Mouse (Mus musculus) bone marrow macrophage, adult 2 months (primary cell): ENCODE data around the gene Etnk2.

Source experiments
- CTCF ChIP-seq: IDR thresholded peaks from 2 replicates; pipeline ENCODE4 v1.5.1; 2012; ENCODE audit warnings: low read depth, mild to moderate bottlenecking, low read length, moderate library complexity
- POLR2A ChIP-seq: IDR thresholded peaks from 2 replicates; pipeline ENCODE4 v1.6.1; 2012; ENCODE audit warnings: mild to moderate bottlenecking, low read depth, low read length, borderline replicate concordance

GRCm38 (mm10) chr1:133368644-133369043 is 5.3 kb downstream of the Etnk2 start:
- TF ChIP-seq CTCF: no peak
- no peak for TF ChIP-seq POLR2A
